Mouse (Mus musculus): Measurements from ENCODE around the gene Eif5a. TPM values are rescaled to one million over a fixed set of nuclear protein-coding genes. Genes with fewer than 3 reads are reported as not detected.
A peak's percentile ranks its signal among the peaks of the same experiment; 100 is the strongest.

Gene Eif5a
- polyA plus RNA-seq, 1 experiment = 1,243 TPM

DNA sequence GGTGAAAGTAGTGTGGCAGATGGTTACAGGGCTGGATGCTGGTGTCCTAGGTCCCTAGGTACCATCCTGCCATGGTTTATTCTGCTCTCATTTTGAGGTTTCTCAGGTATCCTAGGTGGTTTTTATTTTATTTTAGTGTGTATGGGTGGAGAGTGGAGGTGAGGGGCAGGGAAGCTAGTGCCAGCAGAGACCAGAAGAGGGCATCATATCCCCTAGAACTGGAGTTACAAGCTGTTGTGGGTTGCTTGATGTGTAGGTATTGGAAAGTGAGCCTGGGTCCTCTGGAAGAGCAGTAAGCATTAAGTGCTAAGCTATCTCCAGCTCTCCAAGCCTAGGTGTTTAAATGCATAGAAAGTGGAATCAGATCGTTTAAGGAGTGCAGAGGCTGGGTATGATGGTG, 30.5 kb upstream of the Eif5a start:
- Histone ChIP-seq H3K36me3 (ENCODE audit: control insufficient read depth, insufficient read depth) (no peaks in the 10 kb centered on the region), H3K27me3 (ENCODE audit: control insufficient read depth, insufficient read depth, insufficient read length) (peaks cover 11% of the 10 kb centered on the region), H3ac (ENCODE audit: control insufficient read depth, insufficient read length) (no peak overlapping the region), H3K4me3 (no peak overlapping the region), H3K79me2 (ENCODE audit: control insufficient read depth, insufficient read depth) (no peaks in the 10 kb centered on the region), H3K4me2 (ENCODE audit: low read depth) (no peak overlapping the region)
- TF ChIP-seq MYOD1 (IDR thresholded peaks at IDR 0.05; ENCODE audit: control insufficient read depth in 1 of 3, insufficient read length in 2 of 3, low read depth in 2 of 3) (no peak), POLR2AphosphoS2 (IDR thresholded peaks at IDR 0.05; ENCODE audit: insufficient read length, low read depth) (no peak), TCF3 (IDR thresholded peaks at IDR 0.05; ENCODE audit: insufficient read length, low read depth) (no peak), REST (IDR thresholded peaks at IDR 0.05; ENCODE audit: insufficient read depth, insufficient read length) (no peak), TCF12 (IDR thresholded peaks at IDR 0.05; ENCODE audit: insufficient read depth, poor library complexity, severe bottlenecking) (no peak), POLR2A (IDR thresholded peaks at IDR 0.05; ENCODE audit: insufficient read length, low read depth) (no peak), USF1 (IDR thresholded peaks at IDR 0.05; ENCODE audit: low read depth) (no peak), MYOG (IDR thresholded peaks at IDR 0.05; ENCODE audit: control insufficient read depth in 1 of 3, insufficient read depth in 1 of 3, insufficient read length in 2 of 3, low read depth in 2 of 3) (no peak), MAX (IDR thresholded peaks at IDR 0.05; ENCODE audit: low read depth) (no peak), E2F4 (IDR thresholded peaks at IDR 0.05; ENCODE audit: insufficient read depth) (no peak), SRF (IDR thresholded peaks at IDR 0.05; ENCODE audit: control insufficient read depth, insufficient read length, low read depth) (no peak), CEBPB (IDR thresholded peaks at IDR 0.05; ENCODE audit: insufficient read depth, poor library complexity, severe bottlenecking) (no peak)

DNA sequence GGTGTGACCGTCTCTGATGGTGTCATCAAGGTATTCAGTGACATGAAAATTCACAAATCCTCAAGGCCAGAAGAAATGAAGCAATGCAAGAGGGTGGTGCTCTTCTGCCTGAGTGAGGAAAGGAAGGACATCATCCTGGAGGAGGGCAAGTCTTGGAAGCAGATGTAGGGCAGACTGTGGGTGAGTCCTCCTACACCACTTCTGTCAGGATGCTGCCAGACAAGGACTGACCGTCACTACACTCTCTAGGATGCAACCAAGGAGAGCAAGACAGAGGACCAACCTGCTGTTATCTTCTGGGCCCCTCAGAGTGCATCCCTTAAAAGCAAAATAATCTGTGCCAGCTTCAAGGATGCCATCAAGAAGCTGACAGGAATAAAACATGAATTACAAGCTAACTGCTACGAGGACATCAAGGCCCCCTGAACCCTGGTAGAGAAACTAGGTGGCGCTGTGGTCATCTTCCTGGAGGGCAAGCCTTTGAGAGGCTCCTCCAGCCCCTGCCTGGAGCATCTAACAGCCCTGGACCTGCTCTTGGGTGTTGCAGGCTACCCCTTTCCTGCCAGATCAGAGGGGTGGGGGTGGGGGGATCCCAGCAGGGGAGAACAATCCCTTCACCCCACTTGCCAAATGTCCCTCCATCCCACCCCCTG, 29.2 kb upstream of the Eif5a start:
- Histone ChIP-seq H3K79me2 (ENCODE audit: control insufficient read depth, insufficient read depth) (no peaks in the 10 kb centered on the region), H3K4me2 (ENCODE audit: low read depth) (no peak overlapping the region), H3ac (ENCODE audit: control insufficient read depth, insufficient read length) (no peak overlapping the region), H3K36me3 (ENCODE audit: control insufficient read depth, insufficient read depth) (no peaks in the 10 kb centered on the region), H3K4me3 (no peak overlapping the region), H3K27me3 (ENCODE audit: control insufficient read depth, insufficient read depth, insufficient read length) (peaks cover 9% of the 10 kb centered on the region)
- TF ChIP-seq POLR2A (IDR thresholded peaks at IDR 0.05; ENCODE audit: insufficient read length, low read depth) (no peak), USF1 (IDR thresholded peaks at IDR 0.05; ENCODE audit: low read depth) (no peak), MYOD1 (IDR thresholded peaks at IDR 0.05; ENCODE audit: control insufficient read depth in 1 of 3, insufficient read length in 2 of 3, low read depth in 2 of 3) (no peak), POLR2AphosphoS2 (IDR thresholded peaks at IDR 0.05; ENCODE audit: insufficient read length, low read depth) (no peak), TCF12 (IDR thresholded peaks at IDR 0.05; ENCODE audit: insufficient read depth, poor library complexity, severe bottlenecking) (no peak), CEBPB (IDR thresholded peaks at IDR 0.05; ENCODE audit: insufficient read depth, poor library complexity, severe bottlenecking) (no peak), SRF (IDR thresholded peaks at IDR 0.05; ENCODE audit: control insufficient read depth, insufficient read length, low read depth) (no peak), REST (IDR thresholded peaks at IDR 0.05; ENCODE audit: insufficient read depth, insufficient read length) (no peak)

DNA sequence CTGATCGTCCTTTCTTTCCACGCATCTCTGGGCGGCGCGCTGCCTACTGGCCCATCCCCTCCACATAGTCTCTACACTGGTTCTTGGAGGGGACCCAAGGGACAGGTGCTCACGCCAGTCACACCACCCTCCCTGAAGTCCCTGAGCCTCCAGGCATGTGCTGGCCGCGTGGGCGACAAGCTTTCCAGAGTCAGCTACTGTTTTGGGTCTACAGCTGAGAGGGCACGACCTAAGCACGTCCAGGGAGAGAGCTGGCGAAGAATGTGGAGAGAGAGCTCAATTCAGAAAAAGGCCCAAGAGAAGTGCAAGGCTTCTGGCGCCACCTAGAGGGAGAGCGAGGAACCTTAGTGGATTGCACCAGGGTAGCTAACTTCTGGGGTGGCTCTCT, 27.0 kb upstream of the Eif5a start:
- no peak overlapping the region for H3ac ChIP-seq (ENCODE audit: control insufficient read depth, insufficient read length)
- peak overlapping the region; percentile 30 for H3K4me3 ChIP-seq
- peak overlapping the region; percentile 99 for H3K4me2 ChIP-seq (ENCODE audit: low read depth)
- no peaks in the 10 kb centered on the region for H3K79me2 ChIP-seq (ENCODE audit: control insufficient read depth, insufficient read depth)
- no peak for TF ChIP-seq USF1 (IDR thresholded peaks at IDR 0.05; ENCODE audit: low read depth)
- TF ChIP-seq SRF (IDR thresholded peaks at IDR 0.05; ENCODE audit: control insufficient read depth, insufficient read length, low read depth) = no peak
- TF ChIP-seq TCF12 (IDR thresholded peaks at IDR 0.05; ENCODE audit: insufficient read depth, poor library complexity, severe bottlenecking) = no peak
- TF ChIP-seq MYOD1 (IDR thresholded peaks at IDR 0.05; ENCODE audit: control insufficient read depth in 1 of 3, insufficient read length in 2 of 3, low read depth in 2 of 3) = peak; percentile 83 to 98 (median 98)
- TF ChIP-seq MYOG (IDR thresholded peaks at IDR 0.05; ENCODE audit: control insufficient read depth in 1 of 3, insufficient read depth in 1 of 3, insufficient read length in 2 of 3, low read depth in 2 of 3) = peak; percentile 28 to 90 (median 40)
- TF ChIP-seq CEBPB (IDR thresholded peaks at IDR 0.05; ENCODE audit: insufficient read depth, poor library complexity, severe bottlenecking) = no peak
- TF ChIP-seq E2F4 (IDR thresholded peaks at IDR 0.05; ENCODE audit: insufficient read depth) = no peak
- TF ChIP-seq POLR2A (IDR thresholded peaks at IDR 0.05; ENCODE audit: insufficient read length, low read depth) = peak; percentile 13
- no peak for TF ChIP-seq MAX (IDR thresholded peaks at IDR 0.05; ENCODE audit: low read depth)
- TF ChIP-seq POLR2AphosphoS2 (IDR thresholded peaks at IDR 0.05; ENCODE audit: insufficient read length, low read depth) = no peak
- TF ChIP-seq REST (IDR thresholded peaks at IDR 0.05; ENCODE audit: insufficient read depth, insufficient read length) = no peak
- peak; percentile 53 for TF ChIP-seq TCF3 (IDR thresholded peaks at IDR 0.05; ENCODE audit: insufficient read length, low read depth)
- H3K27me3 ChIP-seq (ENCODE audit: control insufficient read depth, insufficient read depth, insufficient read length) = no peaks in the 10 kb centered on the region
- H3K36me3 ChIP-seq (ENCODE audit: control insufficient read depth, insufficient read depth) = no peaks in the 10 kb centered on the region

DNA sequence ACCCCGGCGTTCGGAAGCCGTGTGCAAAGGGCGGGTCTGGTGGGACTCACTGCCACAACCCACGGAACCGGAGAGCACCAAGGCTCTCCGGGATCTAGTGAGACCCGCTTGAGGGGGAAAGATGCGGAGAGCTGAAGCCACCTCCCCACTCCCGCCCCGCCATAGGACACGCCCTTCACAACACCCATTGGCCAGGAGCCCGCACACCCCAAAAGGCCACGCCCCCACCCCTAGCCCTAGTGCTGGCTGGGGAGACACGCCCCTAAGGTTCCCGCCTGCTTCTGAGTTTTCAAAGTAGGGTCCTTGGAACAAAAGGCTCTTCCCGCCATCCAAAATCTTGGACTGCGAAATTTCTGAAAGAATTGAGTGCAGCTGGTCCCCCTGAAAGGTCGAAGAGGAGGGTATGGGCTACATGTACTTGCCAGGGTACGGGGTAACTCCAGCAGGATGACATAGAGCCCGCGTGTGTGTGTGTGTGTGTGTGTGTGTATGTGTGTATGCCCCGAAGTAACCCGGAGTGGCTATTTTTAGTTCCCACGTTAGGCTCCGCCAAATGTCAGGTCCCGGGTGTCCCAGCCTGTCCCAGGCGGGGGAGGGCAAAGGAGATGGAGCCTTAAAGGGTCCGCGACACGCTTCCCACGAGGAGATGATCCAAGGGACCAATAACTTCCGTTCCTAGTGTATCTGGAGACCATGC, 26.5 kb upstream of the Eif5a start, which contains the start of gene Slc2a4:
Gene Slc2a4 (minus strand): TSS at position 123 of the 697 bp plus-strand sequence.
- H3K27me3 ChIP-seq (ENCODE audit: control insufficient read depth, insufficient read depth, insufficient read length) = no peaks in the 10 kb centered on the region
- no peaks in the 10 kb centered on the region for H3K79me2 ChIP-seq (ENCODE audit: control insufficient read depth, insufficient read depth)
- H3K36me3 ChIP-seq (ENCODE audit: control insufficient read depth, insufficient read depth) = no peaks in the 10 kb centered on the region
- H3ac ChIP-seq (ENCODE audit: control insufficient read depth, insufficient read length) = no peak within 1 kb of the TSS
- peak within 1 kb of the TSS; percentile 30 for H3K4me3 ChIP-seq
- TF ChIP-seq E2F4 (IDR thresholded peaks at IDR 0.05; ENCODE audit: insufficient read depth) (no peak), POLR2AphosphoS2 (IDR thresholded peaks at IDR 0.05; ENCODE audit: insufficient read length, low read depth) (peak; percentile 31), POLR2A (IDR thresholded peaks at IDR 0.05; ENCODE audit: insufficient read length, low read depth) (peak; percentile 58)
- peak within 1 kb of the TSS; percentile 99 for H3K4me2 ChIP-seq (ENCODE audit: low read depth)

Measured in myocyte (in vitro differentiated cells).